Mouse (Mus musculus) R1 (cell line): Measurements from ENCODE around the gene Fbp1.

ENCODE experiments used
- DNase-seq: peaks from one replicate; pipeline ENCODE4 v3.0.0-alpha.2; 2018; ENCODE audit warnings: low read depth, low spot score

Fbp1 gene

DNA sequence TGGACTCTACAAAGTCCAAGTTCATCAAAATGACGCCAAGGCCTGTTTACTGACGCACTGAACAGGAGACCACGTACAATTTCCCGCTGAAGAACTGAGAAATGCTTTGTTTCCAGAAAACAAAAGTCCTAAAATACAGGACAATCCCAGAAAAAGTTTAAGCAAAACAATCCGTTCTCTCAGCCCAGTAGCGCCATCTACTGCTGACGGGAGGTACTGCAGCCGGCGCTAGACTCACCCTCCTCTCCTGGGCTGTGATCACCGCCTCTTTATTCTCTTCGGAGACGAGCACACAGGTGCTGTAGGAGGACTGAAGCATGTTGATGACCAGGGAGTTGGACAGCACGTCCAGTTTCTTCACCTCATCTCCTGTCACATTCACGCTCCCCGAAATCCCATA lies 33.4 kb downstream of the Fbp1 start:
- peak; percentile 74 for DNase-seq

DNA sequence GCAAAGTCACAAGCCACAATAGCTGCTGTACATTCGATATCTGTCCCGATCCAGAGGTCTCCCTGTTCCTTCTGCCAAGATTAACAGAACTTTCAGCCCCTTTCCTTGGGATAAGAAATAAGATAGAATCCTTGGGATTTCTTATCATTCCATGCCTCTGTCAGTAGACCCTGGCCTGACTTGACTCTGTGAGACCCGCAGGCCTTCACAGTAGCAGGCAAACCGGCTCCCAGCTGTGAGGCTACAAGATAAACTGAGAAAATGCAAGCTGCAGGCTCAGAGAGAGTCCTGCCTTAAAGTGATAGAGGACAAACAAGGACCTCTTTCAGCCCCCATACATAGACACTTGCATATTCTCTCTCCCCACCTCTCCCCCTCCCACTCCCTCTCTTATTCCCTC lies 54.7 kb downstream of the Fbp1 start:
- DNase-seq: no peak

GRCm38 (mm10) chr13:62832239-62832638 lies 55.8 kb downstream of the Fbp1 start:
- DNase-seq: no peak

DNA sequence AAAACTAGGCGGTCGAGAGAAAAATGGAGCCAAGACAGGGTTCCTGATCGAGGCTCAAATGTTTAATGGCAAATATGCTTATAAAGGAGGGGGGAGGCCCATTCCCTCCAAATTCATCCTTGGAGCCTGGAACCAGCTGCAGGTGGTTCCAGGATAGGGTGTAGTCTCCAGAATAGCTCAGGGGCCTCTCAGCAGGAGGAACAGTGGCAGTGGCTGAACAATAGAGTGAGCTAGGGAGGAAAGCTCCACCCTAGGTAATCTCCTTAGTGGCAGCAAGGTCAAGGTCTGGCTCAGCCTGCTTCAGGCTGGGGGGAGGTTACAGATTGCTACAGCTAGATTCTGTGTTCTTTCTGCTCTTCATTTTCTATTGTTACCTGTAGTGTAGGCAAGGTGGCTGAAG lies 72.4 kb downstream of the Fbp1 start:
- DNase-seq: peak; percentile 94
